Comparison of ENCODE assay signal across 7 mouse cellular contexts in the genomic region with DNA sequence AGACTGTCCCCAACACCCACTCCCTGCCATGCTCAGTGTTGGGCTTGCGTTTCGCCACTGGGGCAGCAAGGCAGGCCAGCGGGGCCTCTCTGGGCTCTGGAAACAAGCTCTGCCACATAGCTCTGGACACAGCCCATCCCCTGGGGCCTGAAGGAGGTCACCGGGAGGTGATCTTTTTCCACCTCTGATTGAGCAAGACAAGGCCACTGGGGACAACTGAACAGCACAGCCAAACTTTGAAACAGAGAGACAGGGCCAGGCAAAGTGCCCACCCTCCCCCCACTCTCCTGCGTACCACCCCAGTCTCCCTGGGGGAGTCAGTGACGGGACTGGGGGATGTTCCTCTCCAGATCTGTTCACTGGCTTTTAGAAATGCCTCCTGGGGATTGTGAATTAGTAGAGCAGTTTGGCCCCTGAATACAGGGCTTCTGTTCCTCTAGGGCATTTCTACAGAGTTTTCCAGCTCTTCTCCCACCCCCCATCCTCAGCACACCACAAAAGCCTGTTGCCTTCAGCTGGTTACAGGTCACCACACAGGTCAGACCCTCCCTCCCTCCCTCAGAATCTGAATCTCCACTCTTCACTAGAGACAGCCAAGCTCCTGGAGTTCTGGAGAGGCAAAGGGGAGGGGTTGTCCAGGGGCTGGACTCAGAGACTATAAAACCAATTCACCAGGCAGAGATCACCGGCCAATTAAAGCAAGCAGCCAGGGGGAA. TPM values are rescaled to one million over a fixed set of nuclear protein-coding genes. Genes with fewer than 3 reads are reported as not detected.
DNase-seq lines count a peak whose midpoint lies in the region; ATAC-seq and TF ChIP-seq lines count a peak whose summit lies in the region.

No protein-coding gene starts in this region.

- TF ChIP-seq POLR2A in brain, embryonic 14.5 days (IDR thresholded peaks at IDR 0.05; ENCODE audit: borderline replicate concordance, extremely low read depth, insufficient read depth, insufficient read length, poor library complexity, severe bottlenecking), result no peak
- TF ChIP-seq POLR2A in liver, adult 2 months (IDR thresholded peaks at IDR 0.05; ENCODE audit: extremely low read depth, insufficient read depth, low read length), result no peak

- 9% methylated on average over 7 of the region's 7 CpGs for WGBS in hindbrain, embryonic 15.5 days
- 26% methylated on average over 7 of the region's 7 CpGs for WGBS in liver, adult 2 months
- 5% methylated on average over 7 of the region's 7 CpGs for WGBS in neural tube, embryonic 13.5 days

- H3K79me2 ChIP-seq in liver, adult 2 months (ENCODE audit: control insufficient read depth, insufficient read depth, low read length), result no peaks in the 10 kb centered on the region

- H3K4me3 ChIP-seq in hindbrain, embryonic 15.5 days, result no peak overlapping the region
- no peak overlapping the region for H3K4me3 ChIP-seq in liver, adult 2 months (ENCODE audit: insufficient read depth, low read depth, low read length)
- no peak overlapping the region for H3K4me3 ChIP-seq in neural tube, embryonic 13.5 days

- DNase-seq in brain, embryonic 14.5 days (ENCODE audit: low read depth), result peak; percentile 45
- peak; percentile 66 to 74 for DNase-seq in gastrocnemius, adult 8-10 months (ENCODE audit: low spot score in 2 of 2)
- peak; percentile 92 for DNase-seq in liver, adult 2 months (ENCODE audit: extremely low read depth, low read depth, low spot score)
- DNase-seq in cerebellum, adult 8-10 months, result no peak
- no peak for DNase-seq in thymus, postnatal 25 days

- no peaks in the 10 kb centered on the region for H3K9me3 ChIP-seq in hindbrain, embryonic 15.5 days
- H3K9me3 ChIP-seq in neural tube, embryonic 13.5 days, result no peaks in the 10 kb centered on the region

- H3K9ac ChIP-seq in hindbrain, embryonic 15.5 days, result no peak overlapping the region
- no peak overlapping the region for H3K9ac ChIP-seq in liver, adult 2 months (ENCODE audit: low read depth, low read length)
- no peak overlapping the region for H3K9ac ChIP-seq in neural tube, embryonic 13.5 days

- no peaks in the 10 kb centered on the region for H3K27me3 ChIP-seq in hindbrain, embryonic 15.5 days
- no peaks in the 10 kb centered on the region for H3K27me3 ChIP-seq in liver, adult 2 months (ENCODE audit: control insufficient read depth, insufficient read depth, low read length)
- no peaks in the 10 kb centered on the region for H3K27me3 ChIP-seq in neural tube, embryonic 13.5 days

- H3K27ac ChIP-seq in hindbrain, embryonic 15.5 days (replicated peaks), result no peak overlapping the region
- H3K27ac ChIP-seq in liver, adult 2 months (replicated peaks; ENCODE audit: insufficient read depth, low read depth, low read length), result peak overlapping the region; percentile 42
- peak overlapping the region; percentile 71 for H3K27ac ChIP-seq in neural tube, embryonic 13.5 days (replicated peaks)

- TF ChIP-seq CTCF in brain, embryonic 14.5 days (IDR thresholded peaks at IDR 0.05; ENCODE audit: borderline replicate concordance, extremely low read depth, insufficient read depth, insufficient read length), result no peak
- peak; percentile 44 for TF ChIP-seq CTCF in liver, adult 2 months (IDR thresholded peaks at IDR 0.05; ENCODE audit: low read depth, low read length)

- H3K36me3 ChIP-seq in hindbrain, embryonic 15.5 days, result no peaks in the 10 kb centered on the region
- H3K36me3 ChIP-seq in liver, adult 2 months (ENCODE audit: control insufficient read depth, insufficient read depth, low read length), result no peaks in the 10 kb centered on the region
- no peaks in the 10 kb centered on the region for H3K36me3 ChIP-seq in neural tube, embryonic 13.5 days

- no peak overlapping the region for H3K4me2 ChIP-seq in hindbrain, embryonic 15.5 days
- H3K4me2 ChIP-seq in neural tube, embryonic 13.5 days, result no peak overlapping the region

- peaks cover 45% of the 10 kb centered on the region for H3K4me1 ChIP-seq in hindbrain, embryonic 15.5 days (replicated peaks)
- H3K4me1 ChIP-seq in liver, adult 2 months (ENCODE audit: control insufficient read depth, insufficient read depth, low read length), result peaks cover 35% of the 10 kb centered on the region
- peaks cover 54% of the 10 kb centered on the region for H3K4me1 ChIP-seq in neural tube, embryonic 13.5 days (replicated peaks)

- ATAC-seq in hindbrain, embryonic 15.5 days (ENCODE audit: low FRiP score, low read depth), result peak; percentile 32
- peak; percentile 20; the same call in 1 of the 2 replicates for ATAC-seq in neural tube, embryonic 13.5 days (ENCODE audit: low read depth)

RNA-seq across cellular contexts. Expression of a gene that starts 19.9 kb away (rescaled TPM):
- polyA plus RNA-seq in brain, embryonic 14.5 days (2012; rRNA removed), result 10.6 and 13.7 TPM in 2 replicates
- 1 to 10 TPM; 1.6 to 4.7 (median 1.9) TPM for total RNA-seq in gastrocnemius, adult 8-10 months (2022)
- polyA plus RNA-seq in hindbrain, embryonic 15.5 days (2015; fragmentation: Nextera tagmentation; extraction: Ambion mirVana), result 1.7 and 3.1 TPM in 2 replicates
- 10.9 and 17.0 TPM in 2 replicates for total RNA-seq in liver, adult 2 months (2014; rRNA removed)
- polyA plus RNA-seq in liver, adult 2 months (2012; rRNA removed), result 3.9 and 5.7 TPM in 2 replicates
- polyA plus RNA-seq in neural tube, embryonic 13.5 days (2015; fragmentation: Nextera tagmentation; extraction: Ambion mirVana), result 3.3 and 4.6 TPM in 2 replicates

RNA-seq across cellular contexts. Expression of a gene that starts 50.1 kb away (rescaled TPM):
- polyA plus RNA-seq in brain, embryonic 14.5 days (2012; rRNA removed), result 195 and 222 TPM in 2 replicates
- 100 to 1,000 TPM; 139 to 157 (median 152) TPM for total RNA-seq in gastrocnemius, adult 8-10 months (2022)
- polyA plus RNA-seq in hindbrain, embryonic 15.5 days (2015; fragmentation: Nextera tagmentation; extraction: Ambion mirVana), result 314 and 317 TPM in 2 replicates
- total RNA-seq in liver, adult 2 months (2014; rRNA removed), result 59.7 and 72.8 TPM in 2 replicates
- 33.4 and 37.3 TPM in 2 replicates for polyA plus RNA-seq in liver, adult 2 months (2012; rRNA removed)
- 367 and 393 TPM in 2 replicates for polyA plus RNA-seq in neural tube, embryonic 13.5 days (2015; fragmentation: Nextera tagmentation; extraction: Ambion mirVana)

Comparison
In these comparisons a context has a peak if more than half of its experiments do, and no peak if none do; other contexts are left out.
1. DNase-seq: peak in brain, embryonic 14.5 days (single experiment), gastrocnemius, adult 8-10 months (2 of 2) and liver, adult 2 months (single experiment); none in cerebellum, adult 8-10 months (single experiment) and thymus, postnatal 25 days (single experiment).